Mouse (Mus musculus): ENCODE results near the gene Gm20388.

GRCm38 (mm10) chr8:123287362-123287761 is 3376.7 kb downstream of the Gm20388 start:
- TF ChIP-seq POLR2A (IDR thresholded peaks at IDR 0.05; ENCODE audit: insufficient read depth, low read depth, low read length) (no peak), CTCF (IDR thresholded peaks at IDR 0.05; ENCODE audit: insufficient read depth, low read depth, low read length) (no peak)

Measured in olfactory bulb, adult 2 months (tissue).